Mouse (Mus musculus): ENCODE results near the gene Guca1a. TPM values are rescaled to one million over a fixed set of nuclear protein-coding genes. Genes with fewer than 3 reads are reported as not detected.
A peak's percentile ranks its signal among the peaks of the same experiment; 100 is the strongest.

The Guca1a gene
- polyA plus RNA-seq, 1 experiment from 2014 or later: 3.3 TPM

GRCm38 (mm10) chr17:47395376-47395913, 4.9 kb downstream of the Guca1a start:
- no peaks in the 10 kb centered on the region for H3K9me3 ChIP-seq (ENCODE audit: control insufficient read depth)
- no peak overlapping the region for H3K9ac ChIP-seq (ENCODE audit: low read depth, low read length)
- ATAC-seq: peak; percentile 90
- H3K27ac ChIP-seq (ENCODE audit: low read depth, low read length): no peak overlapping the region
- H3K4me1 ChIP-seq (replicated peaks; ENCODE audit: control insufficient read depth, insufficient read depth, low read length): peaks cover 5% of the 10 kb centered on the region
- H3K4me3 ChIP-seq (ENCODE audit: low read depth, low read length): peak overlapping the region; percentile 36
- no peaks in the 10 kb centered on the region for H3K36me3 ChIP-seq (ENCODE audit: control insufficient read depth, insufficient read depth)
- WGBS: 2% methylated on average over 19 of the region's 20 CpGs
- H3K4me2 ChIP-seq (replicated peaks; ENCODE audit: low read depth): peak overlapping the region; percentile 69
- 0 out of 2 replicates have a peak, but pooled peaks have one; percentile 3 for TF ChIP-seq CTCF (IDR thresholded peaks at IDR 0.05; ENCODE audit: low read depth)
- H3K27me3 ChIP-seq (replicated peaks; ENCODE audit: control insufficient read depth, insufficient read depth, low read length): no peaks in the 10 kb centered on the region; the same call in 1 of the 2 replicates

- Histone ChIP-seq H3K4me1 (replicated peaks; ENCODE audit: control insufficient read depth, insufficient read depth, low read length) (peaks cover 5% of the 10 kb centered on the region), H3K9me3 (ENCODE audit: control insufficient read depth) (no peaks in the 10 kb centered on the region), H3K27me3 (replicated peaks; ENCODE audit: control insufficient read depth, insufficient read depth, low read length) (no peaks in the 10 kb centered on the region; the same call in 1 of the 2 replicates), H3K36me3 (ENCODE audit: control insufficient read depth, insufficient read depth) (no peaks in the 10 kb centered on the region), H3K4me2 (replicated peaks; ENCODE audit: low read depth) (peak overlapping the region; percentile 69), H3K9ac (ENCODE audit: low read depth, low read length) (no peak overlapping the region), H3K4me3 (ENCODE audit: low read depth, low read length) (peak overlapping the region; percentile 36), H3K27ac (ENCODE audit: low read depth, low read length) (no peak overlapping the region)
- 27% methylated on average over 24 of the region's 24 CpGs for WGBS
- no peak for TF ChIP-seq CTCF (IDR thresholded peaks at IDR 0.05; ENCODE audit: low read depth)
- ATAC-seq: no peak
Measured at GRCm38 (mm10) chr17:47394223-47394869, 6.0 kb downstream of the Guca1a start.

- H3K27me3 ChIP-seq (replicated peaks; ENCODE audit: control insufficient read depth, insufficient read depth, low read length): no peaks in the 10 kb centered on the region
- no peak overlapping the region for H3K27ac ChIP-seq (ENCODE audit: low read depth, low read length)
- no peak overlapping the region for H3K9ac ChIP-seq (ENCODE audit: low read depth, low read length)
- no peaks in the 10 kb centered on the region for H3K9me3 ChIP-seq (ENCODE audit: control insufficient read depth)
- 57% methylated on average over 4 of the region's 4 CpGs for WGBS
- no peak overlapping the region for H3K4me3 ChIP-seq (ENCODE audit: low read depth, low read length)
- no peaks in the 10 kb centered on the region for H3K36me3 ChIP-seq (ENCODE audit: control insufficient read depth, insufficient read depth)
- peak; percentile 88 for TF ChIP-seq CTCF (IDR thresholded peaks at IDR 0.05; ENCODE audit: low read depth)
- no peak overlapping the region for H3K4me2 ChIP-seq (replicated peaks; ENCODE audit: low read depth)
- ATAC-seq: no peak
- no peaks in the 10 kb centered on the region for H3K4me1 ChIP-seq (replicated peaks; ENCODE audit: control insufficient read depth, insufficient read depth, low read length)
Measured at GRCm38 (mm10) chr17:47386649-47387048, 13.7 kb downstream of the Guca1a start.

- H3K27ac ChIP-seq (ENCODE audit: low read depth, low read length): no peak within 1 kb of the TSS
- H3K4me1 ChIP-seq (replicated peaks; ENCODE audit: control insufficient read depth, insufficient read depth, low read length): no peaks in the 10 kb centered on the region
- no peak within 1 kb of the TSS for H3K4me2 ChIP-seq (replicated peaks; ENCODE audit: low read depth)
- ATAC-seq: no peak
- H3K36me3 ChIP-seq (ENCODE audit: control insufficient read depth, insufficient read depth): peaks cover 8% of the 10 kb centered on the region; the same call in 1 of the 2 replicates
- TF ChIP-seq CTCF (IDR thresholded peaks at IDR 0.05; ENCODE audit: low read depth): no peak
- H3K27me3 ChIP-seq (replicated peaks; ENCODE audit: control insufficient read depth, insufficient read depth, low read length): no peaks in the 10 kb centered on the region
- H3K4me3 ChIP-seq (ENCODE audit: low read depth, low read length): no peak within 1 kb of the TSS
- no peaks in the 10 kb centered on the region for H3K9me3 ChIP-seq (ENCODE audit: control insufficient read depth)
- H3K9ac ChIP-seq (ENCODE audit: low read depth, low read length): no peak within 1 kb of the TSS
- WGBS: 43% methylated on average over 10 of the region's 10 CpGs
Measured at GRCm38 (mm10) chr17:47385145-47385544, 15.2 kb downstream of the Guca1a start, which contains the start of gene Guca1b. TSS of gene Guca1b (plus strand) at chr17:47385393.

- H3K27ac ChIP-seq (ENCODE audit: low read depth, low read length): no peak overlapping the region
Measured at GRCm38 (mm10) chr17:47384064-47384463, 16.3 kb downstream of the Guca1a start.

GRCm38 (mm10) chr17:47383266-47383665, 17.1 kb downstream of the Guca1a start:
- 67% methylated on average over 4 of the region's 4 CpGs for WGBS
- no peak for ATAC-seq

More at GRCm38 (mm10) chr17:47384064-47384463, 16.3 kb downstream of the Guca1a start:
- no peaks in the 10 kb centered on the region for H3K4me1 ChIP-seq (replicated peaks; ENCODE audit: control insufficient read depth, insufficient read depth, low read length)
- no peaks in the 10 kb centered on the region for H3K27me3 ChIP-seq (replicated peaks; ENCODE audit: control insufficient read depth, insufficient read depth, low read length)
- 89% methylated on average over 3 of the region's 3 CpGs for WGBS
- H3K9me3 ChIP-seq (ENCODE audit: control insufficient read depth): no peaks in the 10 kb centered on the region
- TF ChIP-seq CTCF (IDR thresholded peaks at IDR 0.05; ENCODE audit: low read depth): peak; percentile 26; the same call in 1 of the 2 replicates
- H3K9ac ChIP-seq (ENCODE audit: low read depth, low read length): no peak overlapping the region
- no peak overlapping the region for H3K4me2 ChIP-seq (replicated peaks; ENCODE audit: low read depth)
- H3K4me3 ChIP-seq (ENCODE audit: low read depth, low read length): no peak overlapping the region
- peaks cover 13% of the 10 kb centered on the region for H3K36me3 ChIP-seq (ENCODE audit: control insufficient read depth, insufficient read depth)
- no peak for ATAC-seq

More at GRCm38 (mm10) chr17:47383266-47383665, 17.1 kb downstream of the Guca1a start:
- Histone ChIP-seq H3K36me3 (ENCODE audit: control insufficient read depth, insufficient read depth) (peaks cover 18% of the 10 kb centered on the region), H3K4me2 (replicated peaks; ENCODE audit: low read depth) (no peak overlapping the region), H3K27ac (ENCODE audit: low read depth, low read length) (no peak overlapping the region), H3K4me1 (replicated peaks; ENCODE audit: control insufficient read depth, insufficient read depth, low read length) (no peaks in the 10 kb centered on the region), H3K9me3 (ENCODE audit: control insufficient read depth) (no peaks in the 10 kb centered on the region), H3K9ac (ENCODE audit: low read depth, low read length) (no peak overlapping the region), H3K4me3 (ENCODE audit: low read depth, low read length) (no peak overlapping the region), H3K27me3 (replicated peaks; ENCODE audit: control insufficient read depth, insufficient read depth, low read length) (no peaks in the 10 kb centered on the region)
- no peak for TF ChIP-seq CTCF (IDR thresholded peaks at IDR 0.05; ENCODE audit: low read depth)

Data from intestine, postnatal 0 days (tissue).